Mouse (Mus musculus) limb, embryonic 11.5 days (tissue): ENCODE results near the gene Clca4b. TPM values are rescaled to one million over a fixed set of nuclear protein-coding genes. Genes with fewer than 3 reads are reported as not detected.

Experiments used
- polyA plus RNA-seq: library from polyadenylated mRNA; unstranded; fragments of >200 nt; fragmentation: Nextera tagmentation; extraction: Ambion mirVana; gene quantifications from 2 replicates; pipeline ENCODE4 v1.2.1, GENCODE M21; 2014

The Clca4b gene
- polyA plus RNA-seq, 1 experiment from 2014 or later, result not detected

Other genes with a start within 250 kb of the Clca4b start
- 88.3 and 92.2 TPM in 2 replicates for gene Sh3glb1, start 212.2 kb downstream of the Clca4b start, polyA plus RNA-seq
- gene Clca3a1, start 171.6 kb downstream of the Clca4b start, polyA plus RNA-seq, result 0.11 TPM in 1 of 2 replicates, not detected in the other
- gene Clca3a2, start 113.0 kb downstream of the Clca4b start, polyA plus RNA-seq, result not detected in 2 replicates
- gene Clca3b, start 83.2 kb downstream of the Clca4b start, polyA plus RNA-seq, result 0.07 TPM in 1 of 2 replicates, not detected in the other
- gene Clca4a, start 42.5 kb upstream of the Clca4b start, polyA plus RNA-seq, result not detected in 2 replicates
- gene Clca1, start 100.2 kb upstream of the Clca4b start, polyA plus RNA-seq, result 0.12 and 1.5 TPM in 2 replicates
- 0.04 and 0.13 TPM in 2 replicates for gene Clca2, start 166.9 kb upstream of the Clca4b start, polyA plus RNA-seq
- 20.7 and 20.9 TPM in 2 replicates for gene Odf2l, start 186.1 kb upstream of the Clca4b start, polyA plus RNA-seq